Mouse (Mus musculus) spleen, postnatal 14 days (tissue): Measurements from ENCODE around the gene Piwil4.

ENCODE experiments used
- DNase-seq, 2 experiments: peaks; one replicate each; pipeline ENCODE4 v3.0.0; 2021 to 2022; ENCODE audit warnings: low spot score in 2 of 2

Gene Piwil4

GRCm38 (mm10) chr9:14668382-14668781, 72.2 kb downstream of the Piwil4 start:
- no peak for DNase-seq

- no peak for DNase-seq
Measured at GRCm38 (mm10) chr9:14666071-14666470, 74.5 kb downstream of the Piwil4 start.

- no peak for DNase-seq
Measured at GRCm38 (mm10) chr9:14663591-14663990, 76.9 kb downstream of the Piwil4 start.

GRCm38 (mm10) chr9:14662876-14663275, 77.7 kb downstream of the Piwil4 start:
- no peak for DNase-seq

- DNase-seq: no peak
Measured at GRCm38 (mm10) chr9:14662138-14662537, 78.4 kb downstream of the Piwil4 start.

GRCm38 (mm10) chr9:14657926-14658325, 82.6 kb downstream of the Piwil4 start:
- no peak for DNase-seq

- no peak for DNase-seq
Measured at GRCm38 (mm10) chr9:14654010-14654409, 86.5 kb downstream of the Piwil4 start.

GRCm38 (mm10) chr9:14652761-14653160, 87.8 kb downstream of the Piwil4 start:
- DNase-seq: no peak

GRCm38 (mm10) chr9:14647849-14648248, 92.7 kb downstream of the Piwil4 start:
- DNase-seq: no peak

GRCm38 (mm10) chr9:14646641-14647040, 93.9 kb downstream of the Piwil4 start:
- no peak for DNase-seq
